Mouse (Mus musculus) retina, postnatal 1 day (tissue): Measurements from ENCODE around the gene Ift52.
A peak's percentile ranks its signal among the peaks of the same experiment; 100 is the strongest.
"Not testable (repeated sequence)": the region's sequence is repeated elsewhere in the genome, so short reads cannot be mapped to it uniquely, and the experiment has no call there.

ENCODE experiments used
- DNase-seq: peaks from one replicate; pipeline ENCODE4 v3.0.0-alpha.2; 2012

Gene Ift52

GRCm38 (mm10) chr2:163032622-163033021 is 15.5 kb downstream of the Ift52 start:
- DNase-seq: no peak

GRCm38 (mm10) chr2:163039940-163040339 is 22.8 kb downstream of the Ift52 start:
- DNase-seq: no peak

- DNase-seq: peak; percentile 83
Measured at GRCm38 (mm10) chr2:163048125-163048524, 31.0 kb downstream of the Ift52 start.

- DNase-seq: no peak
Measured at GRCm38 (mm10) chr2:163049116-163049515, 32.0 kb downstream of the Ift52 start.

- DNase-seq: no peak
Measured at GRCm38 (mm10) chr2:163051691-163052090, 34.5 kb downstream of the Ift52 start.

GRCm38 (mm10) chr2:163052101-163052500 is 34.9 kb downstream of the Ift52 start:
- DNase-seq: no peak

- no peak for DNase-seq
Measured at GRCm38 (mm10) chr2:163052826-163053225, 35.7 kb downstream of the Ift52 start.

- peak; percentile 97 for DNase-seq
Measured at GRCm38 (mm10) chr2:163054335-163054840, 37.2 kb downstream of the Ift52 start, which contains the start of gene Mybl2. Mybl2 (plus strand) TSS chr2:163054687.

GRCm38 (mm10) chr2:163054891-163055494 is 37.8 kb downstream of the Ift52 start:
- peak; percentile 53 for DNase-seq

- peak; percentile 5 for DNase-seq
Measured at GRCm38 (mm10) chr2:163055715-163056114, 38.6 kb downstream of the Ift52 start.

- no peak for DNase-seq
Measured at GRCm38 (mm10) chr2:163056584-163056983, 39.4 kb downstream of the Ift52 start.

GRCm38 (mm10) chr2:163058981-163059380 is 41.8 kb downstream of the Ift52 start:
- not testable (repeated sequence) for DNase-seq

GRCm38 (mm10) chr2:163060630-163061029 is 43.5 kb downstream of the Ift52 start:
- DNase-seq: no peak

GRCm38 (mm10) chr2:163061203-163062118 is 44.3 kb downstream of the Ift52 start:
- no peak for DNase-seq

GRCm38 (mm10) chr2:163062119-163062508 is 45.0 kb downstream of the Ift52 start:
- DNase-seq: no peak

- no peak for DNase-seq
Measured at GRCm38 (mm10) chr2:163066326-163066725, 49.2 kb downstream of the Ift52 start.

GRCm38 (mm10) chr2:163067233-163067632 is 50.1 kb downstream of the Ift52 start:
- no peak for DNase-seq

- no peak for DNase-seq
Measured at GRCm38 (mm10) chr2:163070213-163070612, 53.1 kb downstream of the Ift52 start.

GRCm38 (mm10) chr2:163071590-163071989 is 54.4 kb downstream of the Ift52 start:
- no peak for DNase-seq

GRCm38 (mm10) chr2:163073023-163073757 is 56.0 kb downstream of the Ift52 start:
- DNase-seq: no peak

GRCm38 (mm10) chr2:163074006-163074405 is 56.9 kb downstream of the Ift52 start:
- no peak for DNase-seq

GRCm38 (mm10) chr2:163074808-163075207 is 57.7 kb downstream of the Ift52 start:
- no peak for DNase-seq

GRCm38 (mm10) chr2:163075234-163075633 is 58.1 kb downstream of the Ift52 start:
- no peak for DNase-seq
